Mouse (Mus musculus): Measurements from ENCODE around the gene Mpst.

Gene Mpst

DNA sequence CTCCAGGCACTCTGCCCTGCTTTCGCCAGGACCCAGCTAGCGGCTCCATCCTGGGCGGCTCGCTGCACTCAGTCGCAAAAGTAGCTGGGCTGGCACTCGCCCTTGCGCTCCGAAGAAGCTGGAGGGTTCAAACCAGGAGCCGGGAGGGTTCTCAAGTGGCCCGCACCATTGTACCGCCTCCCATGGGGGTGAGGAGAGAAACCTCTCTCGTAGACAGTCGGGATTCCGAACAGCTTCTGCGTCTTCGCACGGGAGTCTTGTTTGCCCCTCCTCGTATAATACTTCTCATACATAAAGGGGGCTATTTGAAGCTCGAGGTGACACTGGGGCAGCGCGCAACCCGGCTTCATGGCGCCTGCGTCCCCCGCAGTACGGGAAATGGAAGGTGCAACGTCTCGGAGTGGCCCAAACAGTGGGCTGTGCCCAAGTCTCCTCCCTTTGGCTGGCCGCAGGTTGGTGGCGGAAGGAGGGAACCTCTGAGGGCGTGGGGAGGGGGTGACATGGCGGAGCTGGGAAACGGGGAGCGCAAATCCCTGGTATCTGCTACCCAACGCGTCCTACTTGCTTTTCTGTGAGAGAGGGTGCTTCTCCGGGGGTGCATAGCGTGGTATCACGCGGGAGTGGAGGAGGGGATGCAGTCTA is at the start of gene Mpst:
Gene Mpst, plus strand, starts transcription at position 124 of the 642 bp plus-strand sequence.
- CTCF ChIA-PET, result no interaction called here

DNA sequence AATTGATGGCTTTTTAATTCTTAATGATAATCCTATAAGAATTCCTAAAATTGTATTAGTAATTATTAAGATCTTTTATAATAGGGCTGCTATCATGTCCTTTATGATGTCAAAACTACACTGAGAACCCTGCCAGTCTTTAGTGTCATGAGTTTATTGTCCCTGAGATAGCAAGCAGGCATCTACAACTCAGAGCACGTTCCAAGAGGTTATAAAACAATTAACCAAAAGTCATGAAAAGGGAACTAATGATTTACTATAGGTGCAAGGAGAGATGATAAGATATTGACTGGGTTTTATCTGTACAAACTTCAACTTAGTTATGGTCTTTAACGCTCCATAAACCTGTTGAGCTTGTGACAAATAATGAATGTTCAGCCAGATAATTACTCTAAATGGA is 40.3 kb upstream of the Mpst start:
- CTCF ChIA-PET, result interaction anchor here (0.7 kb wide), 1 partner anchor 145 kb away, joined by 7 read pairs; no protein-coding TSS in a partner anchor

DNA sequence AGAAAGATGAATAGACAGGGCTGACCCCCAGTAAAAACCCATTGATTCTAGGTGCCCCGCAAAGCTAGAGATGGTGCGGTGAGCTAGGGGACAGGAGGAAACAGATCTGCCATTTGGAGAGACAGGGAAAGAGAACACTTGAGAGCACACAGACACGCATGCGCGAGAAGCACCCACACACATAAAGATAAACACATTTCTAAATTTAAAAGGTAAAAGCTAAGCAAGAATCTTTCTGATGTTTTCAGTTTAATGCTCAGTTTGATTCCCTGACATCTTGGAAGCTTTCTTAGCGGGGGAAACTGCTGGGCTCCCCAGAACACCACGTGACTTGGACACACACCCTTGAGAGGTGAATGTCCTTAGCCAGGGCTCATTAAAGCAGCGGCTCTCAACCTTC is 39.3 kb upstream of the Mpst start:
- CTCF ChIA-PET, result no interaction called here

GRCm38 (mm10) chr15:78367811-78368210 is 38.4 kb upstream of the Mpst start:
- CTCF ChIA-PET, result interaction anchor here (1.1 to 1.4 kb wide), 2 partner anchors 13 to 189 kb away, joined by 4 to 5 read pairs; no protein-coding TSS in a partner anchor

DNA sequence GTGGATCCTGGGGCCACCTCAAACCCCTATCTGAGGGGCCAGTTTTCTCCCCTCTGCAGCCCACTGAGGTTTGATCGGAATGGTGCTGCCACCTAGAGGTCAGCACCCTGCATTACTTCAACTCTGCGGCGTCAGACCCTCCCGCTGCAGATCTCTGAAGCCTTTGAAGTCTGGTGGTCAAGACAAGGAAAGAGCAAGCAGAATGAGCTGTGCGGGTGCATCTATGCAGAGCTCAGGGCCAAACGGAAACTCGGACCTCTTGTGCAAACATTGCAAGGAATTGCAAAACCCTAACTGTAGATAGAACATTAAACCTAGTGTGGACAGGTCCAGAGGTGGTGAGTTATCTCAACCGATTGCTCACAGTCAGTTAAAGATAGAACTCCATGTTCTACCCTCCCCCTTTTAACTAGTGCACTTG is 37.3 kb upstream of the Mpst start:
- CTCF ChIA-PET, result interaction anchor here (0.6 to 1.4 kb wide), 6 partner anchors 14 to 193 kb away, joined by 3 to 5 read pairs (median 4); no protein-coding TSS in a partner anchor

GRCm38 (mm10) chr15:78369641-78370040 is 36.6 kb upstream of the Mpst start:
- CTCF ChIA-PET, result interaction anchor here (1.0 kb wide), 1 partner anchor 112 kb away, joined by 3 read pairs; no protein-coding TSS in a partner anchor

- CTCF ChIA-PET, result no interaction called here
Observed at GRCm38 (mm10) chr15:78372796-78373195, 33.4 kb upstream of the Mpst start.

DNA sequence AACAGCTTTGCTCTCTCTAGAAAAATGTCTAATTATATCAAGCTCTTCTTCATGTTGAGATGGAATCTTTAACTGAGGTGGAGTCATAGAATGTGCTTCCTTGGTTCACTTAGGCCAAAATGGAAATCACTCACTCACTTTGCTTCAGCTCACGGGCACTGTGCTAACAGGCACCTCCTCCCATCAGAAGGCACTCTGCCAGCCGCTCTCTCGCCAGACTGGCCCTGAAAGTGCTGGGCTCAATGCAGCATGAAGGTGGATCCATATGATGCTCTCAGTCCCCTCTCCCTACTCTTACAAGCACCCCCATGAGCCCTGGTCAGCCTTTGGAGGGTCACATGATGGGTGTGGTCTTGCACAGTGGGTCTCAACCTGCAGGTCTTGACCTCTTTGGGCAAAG is 32.0 kb upstream of the Mpst start:
- CTCF ChIA-PET, result no interaction called here

DNA sequence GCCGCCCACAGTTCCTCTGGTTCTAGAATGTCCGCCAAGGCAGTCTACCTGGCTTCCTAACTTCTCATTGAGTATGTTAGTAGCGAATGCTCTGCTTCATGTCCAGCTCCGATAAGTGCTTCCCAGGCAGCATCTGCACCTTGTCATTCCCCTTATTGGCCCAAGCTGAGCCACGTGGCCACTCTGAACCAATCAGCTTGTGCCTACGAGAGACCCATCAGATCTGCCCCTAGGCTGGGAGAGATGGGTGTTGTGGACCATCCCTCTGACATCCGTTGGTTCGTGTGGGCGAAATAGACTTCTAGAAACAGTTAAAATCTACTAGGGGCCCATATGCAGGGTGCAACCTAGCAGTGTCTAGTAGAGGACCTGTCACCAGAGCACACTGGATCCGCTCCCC is 28.4 kb upstream of the Mpst start:
- CTCF ChIA-PET, result no interaction called here

DNA sequence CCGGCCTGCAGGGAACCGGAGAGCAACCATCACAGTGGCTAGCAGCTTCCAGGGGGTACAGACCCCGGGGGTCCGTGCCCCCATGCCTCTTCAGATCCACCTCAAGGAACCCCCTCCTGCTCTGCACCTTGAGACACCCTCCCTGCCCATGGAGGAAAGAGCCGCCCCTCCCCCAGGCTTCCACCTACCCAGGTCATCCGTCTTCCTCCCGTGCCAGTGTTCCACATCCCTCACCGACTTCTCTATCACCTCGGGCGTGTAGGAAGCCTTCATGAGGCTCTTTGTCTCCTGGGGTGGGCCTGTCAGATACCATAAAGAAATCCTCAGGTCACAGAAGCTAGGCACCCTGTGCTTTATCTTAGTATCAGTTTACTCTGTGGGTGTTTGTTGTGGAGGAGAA is 27.7 kb upstream of the Mpst start:
- CTCF ChIA-PET, result no interaction called here

DNA sequence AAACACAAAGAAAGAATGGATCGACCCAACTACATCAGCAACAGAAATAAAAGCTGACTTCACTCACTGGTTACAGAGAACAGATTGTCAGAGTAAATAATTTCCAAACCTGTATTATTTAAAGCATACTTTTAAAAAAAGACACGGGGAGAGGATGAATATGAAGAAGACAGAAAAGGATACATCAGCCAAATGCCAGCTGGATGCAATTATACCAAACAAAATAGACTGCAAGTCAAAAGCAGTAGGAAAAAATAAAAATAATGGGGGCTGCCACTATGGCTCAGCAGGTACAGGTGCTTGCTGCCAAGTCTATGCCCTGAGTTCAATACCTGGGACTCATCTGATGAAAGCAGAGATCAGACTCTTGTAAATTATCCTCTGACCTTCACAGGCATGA is 26.0 kb upstream of the Mpst start:
- CTCF ChIA-PET, result no interaction called here

DNA sequence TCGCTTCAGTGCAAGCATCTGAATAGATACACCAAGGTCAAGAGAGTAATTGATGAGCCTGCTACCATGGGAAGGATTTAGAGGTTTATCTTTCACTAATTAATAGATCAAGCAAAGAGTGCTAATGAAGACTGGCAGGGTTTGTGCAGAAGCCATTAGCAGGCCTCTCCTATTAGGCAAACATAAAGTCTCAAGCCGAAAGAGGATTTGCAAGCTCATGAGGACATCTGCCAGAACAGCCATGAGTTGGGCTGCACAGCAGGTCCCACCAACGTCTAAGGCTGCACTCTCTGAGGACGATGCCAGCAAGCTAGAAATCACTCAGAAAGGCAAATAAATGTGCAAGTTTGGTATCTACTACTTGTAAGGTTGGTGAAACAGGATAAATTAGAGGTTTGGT is 25.5 kb upstream of the Mpst start:
- CTCF ChIA-PET, result no interaction called here

GRCm38 (mm10) chr15:78382115-78382514 is 24.1 kb upstream of the Mpst start:
- CTCF ChIA-PET, result no interaction called here

DNA sequence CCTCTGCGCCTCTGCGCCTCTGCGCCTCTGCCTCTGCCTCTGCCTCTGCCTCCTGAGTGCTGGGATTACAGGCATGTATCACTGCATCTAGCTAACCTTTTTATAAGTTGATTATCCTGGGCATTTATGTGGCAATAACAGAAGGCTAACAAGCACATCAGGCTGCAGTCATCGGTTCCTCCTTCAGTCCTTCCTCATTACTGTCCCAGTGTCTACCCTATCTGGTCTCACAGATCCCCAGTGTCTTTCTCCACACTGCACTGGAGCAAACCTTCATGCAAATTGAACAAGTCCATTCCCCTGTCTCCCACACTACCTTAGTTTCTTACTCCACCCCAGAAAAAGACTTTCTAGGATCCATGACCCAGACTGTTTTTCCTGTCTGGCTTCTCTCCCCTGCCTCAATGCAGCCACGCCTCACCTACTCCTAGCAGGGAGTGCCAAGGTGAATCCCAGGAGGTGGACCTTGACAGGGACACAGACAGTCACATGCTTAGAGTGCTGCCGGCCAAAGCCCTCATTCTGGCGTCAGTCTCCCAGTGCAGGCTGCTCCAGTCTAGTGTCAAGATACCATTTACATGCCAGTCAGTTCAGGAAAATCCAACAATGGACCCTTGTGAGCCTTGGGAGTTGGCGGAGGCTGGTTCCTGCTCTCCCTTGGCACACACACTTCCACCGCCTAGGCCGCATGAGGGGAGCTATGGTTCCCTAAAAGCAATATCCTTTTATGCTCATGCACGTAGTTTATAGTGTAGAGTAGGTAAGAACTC is 22.6 kb upstream of the Mpst start:
- CTCF ChIA-PET, result no interaction called here

DNA sequence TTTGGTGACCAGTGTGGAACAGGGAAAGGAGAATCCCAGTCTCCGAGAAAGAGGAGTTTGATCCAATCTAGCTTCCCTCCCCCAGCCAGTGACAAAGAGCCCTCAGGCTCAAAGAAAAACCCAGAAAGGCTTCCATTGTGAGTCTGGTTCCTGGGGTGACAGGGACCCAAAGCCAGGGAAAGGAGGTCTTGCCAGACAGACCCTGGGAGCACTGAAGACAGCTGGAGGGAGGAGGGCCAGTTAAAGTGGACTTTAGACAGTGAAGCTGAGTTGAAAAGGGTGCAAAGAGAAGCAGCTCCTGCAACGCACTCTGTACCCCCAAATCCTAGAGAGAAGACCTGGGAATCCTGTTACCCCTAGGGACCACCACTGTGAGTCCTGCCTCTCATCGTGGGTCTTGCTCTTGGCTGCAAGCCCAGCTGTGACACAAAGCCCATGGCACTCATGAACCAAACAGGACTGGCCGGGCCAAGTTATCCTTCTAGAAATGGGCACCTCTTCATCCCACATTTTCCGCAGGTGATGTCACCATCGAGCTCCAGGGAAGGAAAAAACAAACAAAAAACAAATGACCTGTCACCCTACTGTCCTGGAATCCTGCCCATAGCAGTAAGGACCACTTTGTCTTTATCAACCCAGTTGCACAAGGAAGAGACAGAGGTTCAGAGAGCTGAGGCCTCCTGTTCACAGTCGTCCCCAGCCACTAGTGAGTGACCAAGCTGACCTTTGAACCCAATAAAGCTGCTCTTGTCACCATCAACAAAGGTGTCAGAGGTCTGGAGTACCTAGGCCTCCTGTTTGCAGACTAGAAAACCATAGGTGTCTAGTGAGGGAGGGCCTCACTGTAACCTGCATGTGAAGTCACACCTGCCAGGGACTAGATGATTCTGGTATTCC is 21.7 kb upstream of the Mpst start:
- CTCF ChIA-PET, result no interaction called here

DNA sequence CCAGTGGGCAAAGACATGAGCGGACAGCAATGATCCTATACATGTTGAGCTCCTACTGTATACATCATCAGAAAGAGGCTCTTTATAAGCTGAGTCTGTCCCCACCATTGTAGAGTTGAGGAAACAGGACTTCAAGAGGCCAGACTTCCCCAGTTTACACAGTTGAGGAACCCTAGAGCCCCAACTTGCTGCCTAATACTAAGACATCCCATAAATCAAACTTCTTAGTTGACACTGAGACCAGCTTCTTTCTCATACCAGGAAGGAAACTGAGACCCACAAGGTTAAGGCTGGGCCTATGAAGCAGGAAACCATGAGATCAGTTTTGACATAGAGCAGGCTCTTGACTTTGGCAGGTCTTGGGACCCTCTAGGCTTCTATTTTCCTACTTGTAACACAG is 20.7 kb upstream of the Mpst start:
- CTCF ChIA-PET, result no interaction called here

DNA sequence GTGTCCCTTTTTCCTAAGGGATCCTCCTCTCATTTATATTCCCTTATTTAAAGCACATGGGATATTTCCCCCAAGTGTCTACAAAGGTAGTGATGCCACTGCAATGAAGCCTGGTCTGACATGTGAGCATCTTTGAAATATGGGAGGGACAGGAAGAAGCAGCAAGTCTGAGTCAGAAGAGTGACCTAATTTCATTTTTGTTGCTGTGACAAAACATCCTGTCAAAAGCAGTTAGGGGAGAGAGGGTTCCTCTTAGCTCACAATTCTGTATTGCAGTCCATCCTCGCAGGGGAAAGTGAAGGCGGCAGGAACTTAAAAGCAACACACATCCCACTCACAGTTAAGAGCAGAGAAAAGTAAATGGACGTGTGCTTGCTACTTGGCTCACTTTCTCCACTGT is 15.4 kb upstream of the Mpst start:
- CTCF ChIA-PET, result no interaction called here

- CTCF ChIA-PET, result no interaction called here
Observed at GRCm38 (mm10) chr15:78395478-78395962, 10.7 kb upstream of the Mpst start, which contains the start of gene Tex33. Tex33 (minus strand) TSS chr15:78395912.

DNA sequence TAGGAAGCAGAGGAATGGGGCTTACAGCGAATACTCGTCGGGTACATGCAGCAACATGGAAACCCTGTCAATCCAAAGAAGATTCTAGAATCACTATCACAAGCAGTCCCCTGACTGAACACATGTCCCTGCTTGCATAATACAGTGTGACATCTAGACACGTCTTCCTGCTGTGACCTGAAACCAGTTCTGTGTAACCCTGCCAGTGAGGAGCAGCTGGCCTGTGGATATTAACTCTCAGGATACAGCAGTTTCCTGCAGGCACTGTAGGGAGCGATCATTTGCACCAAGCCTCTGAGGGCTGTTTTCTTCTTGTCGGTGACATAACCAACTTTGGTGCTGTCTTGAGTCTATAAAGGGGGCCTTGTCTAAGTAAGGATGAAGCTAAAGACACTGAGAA is 4.9 kb upstream of the Mpst start:
- CTCF ChIA-PET, result no interaction called here

DNA sequence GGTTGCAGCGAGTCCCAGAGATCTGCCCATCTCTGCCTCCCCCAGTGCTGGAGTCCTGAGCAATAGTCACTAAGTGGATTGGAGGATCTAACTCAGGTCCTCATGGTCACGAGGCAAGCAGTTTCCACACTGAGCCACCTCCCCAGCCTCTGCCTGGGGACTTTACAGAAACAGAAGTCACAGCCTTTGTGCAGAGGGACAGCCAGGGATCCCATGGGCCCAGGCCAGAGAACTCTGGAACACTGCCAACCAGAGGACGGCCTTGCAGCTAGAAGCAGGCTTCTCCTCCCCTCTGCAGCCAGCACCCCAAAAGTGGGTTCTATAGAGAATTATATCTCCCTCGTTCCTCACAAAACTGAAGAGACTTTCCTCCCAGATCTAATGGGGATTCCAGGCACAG is 4.3 kb upstream of the Mpst start:
- CTCF ChIA-PET, result interaction anchor here (0.6 kb wide), 1 partner anchor 9 kb away, joined by 3 read pairs; no protein-coding TSS in a partner anchor

- CTCF ChIA-PET, result interaction anchor here (0.6 kb wide), 1 partner anchor 10 kb away, joined by 3 read pairs; no protein-coding TSS in a partner anchor
Observed at GRCm38 (mm10) chr15:78402423-78402822, 3.8 kb upstream of the Mpst start.

DNA sequence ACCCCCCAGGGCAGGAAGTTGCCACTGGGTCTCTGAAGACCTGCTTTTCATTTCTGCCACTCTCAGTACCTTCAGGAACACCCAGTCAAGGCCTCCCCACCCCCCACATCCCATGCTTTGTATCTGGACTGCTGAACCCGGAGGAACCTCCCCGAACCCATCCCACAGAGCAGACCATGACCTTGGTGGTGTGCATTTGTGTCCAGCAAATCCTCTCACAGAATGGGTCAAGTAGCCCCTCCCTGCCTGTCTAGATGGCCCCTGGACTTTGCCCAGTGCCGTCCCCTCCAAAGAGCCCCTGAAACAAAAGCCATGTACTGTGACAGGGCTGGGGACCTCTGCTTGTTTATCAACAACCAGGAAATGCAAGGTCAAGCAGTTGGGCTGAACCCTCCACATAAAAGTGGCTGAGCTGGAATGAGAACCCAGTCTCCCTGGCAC is 2.9 kb upstream of the Mpst start:
- CTCF ChIA-PET, result no interaction called here

Measured in spleen, embryonic (tissue).